Mouse (Mus musculus) T-helper 1 cell (primary cell): Measurements from ENCODE around the gene Svop.

Experiments
- in situ Hi-C: fragments of 300-600 bp; cut with MboI, MseI; formaldehyde crosslinking; loops from one replicate; pipeline ENCODE4 v1.15.1; 2025; ENCODE audit warnings: high pct_unique_total_duplicates

Svop gene

GRCm38 (mm10) chr5:114046604-114047003 is 44.8 kb downstream of the Svop start:
- in situ Hi-C loops: no loop called here

- in situ Hi-C loops: no loop called here
These were observed 45.2 kb downstream of the Svop start for GRCm38 (mm10) chr5:114046151-114046550.

- in situ Hi-C loops: no loop called here
These were observed 46.2 kb downstream of the Svop start for GRCm38 (mm10) chr5:114045134-114045533.

- in situ Hi-C loops: no loop called here
These were observed 47.6 kb downstream of the Svop start for GRCm38 (mm10) chr5:114043800-114044199.

- in situ Hi-C loops: no loop called here
These were observed 49.9 kb downstream of the Svop start for GRCm38 (mm10) chr5:114041327-114041930.

GRCm38 (mm10) chr5:114040911-114041310 is 50.5 kb downstream of the Svop start:
- in situ Hi-C loops: no loop called here

- in situ Hi-C loops: no loop called here
These were observed 50.9 kb downstream of the Svop start for GRCm38 (mm10) chr5:114040508-114040907.

GRCm38 (mm10) chr5:114035111-114035510 is 56.3 kb downstream of the Svop start:
- in situ Hi-C loops: no loop called here

- in situ Hi-C loops: no loop called here
These were observed 57.0 kb downstream of the Svop start for GRCm38 (mm10) chr5:114034393-114034792.

GRCm38 (mm10) chr5:114032161-114032763 is 59.1 kb downstream of the Svop start:
- in situ Hi-C loops: no loop called here

- in situ Hi-C loops: no loop called here
These were observed 60.7 kb downstream of the Svop start for GRCm38 (mm10) chr5:114030652-114031051.

GRCm38 (mm10) chr5:114028111-114028510 is 63.3 kb downstream of the Svop start:
- in situ Hi-C loops: no loop called here

GRCm38 (mm10) chr5:114027217-114027944 is 64.0 kb downstream of the Svop start:
- in situ Hi-C loops: no loop called here

- in situ Hi-C loops: no loop called here
These were observed 66.5 kb downstream of the Svop start for GRCm38 (mm10) chr5:114024885-114025284.

- in situ Hi-C loops: no loop called here
These were observed 67.0 kb downstream of the Svop start for GRCm38 (mm10) chr5:114024390-114024789.

GRCm38 (mm10) chr5:114015121-114015520 is 76.2 kb downstream of the Svop start:
- in situ Hi-C loops: no loop called here

GRCm38 (mm10) chr5:114009049-114009448 is 82.3 kb downstream of the Svop start:
- in situ Hi-C loops: no loop called here

- in situ Hi-C loops: no loop called here
These were observed 83.5 kb downstream of the Svop start for GRCm38 (mm10) chr5:114007753-114008453.

GRCm38 (mm10) chr5:114006974-114007373 is 84.4 kb downstream of the Svop start:
- in situ Hi-C loops: no loop called here

GRCm38 (mm10) chr5:114005100-114005499 is 86.3 kb downstream of the Svop start:
- in situ Hi-C loops: no loop called here

GRCm38 (mm10) chr5:114004573-114004972 is 86.8 kb downstream of the Svop start:
- in situ Hi-C loops: no loop called here

GRCm38 (mm10) chr5:114003542-114003941 is 87.8 kb downstream of the Svop start, which contains the start of gene Dao:
Gene Dao (plus strand): TSS chr5:114003703.
- in situ Hi-C loops: no loop called here
